Mouse (Mus musculus): Measurements from ENCODE around the gene Dennd4c. TPM values are rescaled to one million over a fixed set of nuclear protein-coding genes. Genes with fewer than 3 reads are reported as not detected.

The Dennd4c gene
- polyA plus RNA-seq (2012; rRNA removed), result 2.7 and 3.1 TPM in 2 replicates

DNA sequence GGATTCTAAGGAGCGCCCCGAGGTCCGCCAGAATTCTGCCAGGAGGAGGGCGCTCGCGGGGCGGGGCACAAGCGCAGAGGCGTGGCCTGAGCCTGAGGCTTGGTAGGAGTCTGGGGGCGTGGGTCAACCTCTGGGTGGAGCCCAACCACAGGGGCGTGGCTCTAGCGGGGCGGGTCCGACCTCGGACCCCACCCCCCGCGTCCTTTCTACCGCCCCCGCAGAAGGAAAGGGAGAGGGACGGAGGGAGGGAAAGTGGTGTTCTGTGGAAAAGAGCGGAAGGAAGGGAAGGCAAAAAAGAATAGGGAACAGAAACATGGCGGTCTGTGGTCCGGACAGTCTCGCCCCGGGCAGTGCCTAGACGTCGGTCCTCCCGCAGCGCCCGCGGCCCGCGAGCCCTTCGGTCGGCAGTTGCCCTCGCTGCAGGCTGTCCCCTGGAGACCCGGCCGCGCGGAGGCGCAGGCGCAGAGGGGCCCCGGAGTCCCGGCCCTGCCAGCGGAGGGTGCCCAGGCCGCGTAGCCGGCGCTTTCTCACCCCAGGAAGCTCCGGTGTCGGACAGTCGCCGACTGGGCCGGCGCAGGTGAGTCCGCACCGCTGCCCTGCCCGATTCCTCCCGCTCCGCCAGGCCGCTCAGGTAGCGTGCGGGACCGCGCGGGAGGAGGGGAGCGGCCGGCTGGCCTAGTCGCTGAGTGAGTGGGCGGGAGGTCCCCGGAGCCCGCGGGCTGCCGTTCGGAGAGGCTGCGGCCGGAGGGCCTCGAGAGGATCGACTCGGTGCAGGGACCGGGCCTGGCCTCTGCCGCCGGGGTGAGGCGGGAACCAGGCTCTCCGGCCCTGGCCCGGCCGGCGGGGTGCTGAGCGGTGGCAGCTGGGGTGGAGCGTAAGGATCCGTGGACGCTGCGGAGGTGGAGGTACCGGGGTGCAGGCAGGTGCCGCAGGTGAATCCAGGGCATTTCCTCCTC lies at the start of gene Dennd4c:
Dennd4c (plus strand) TSS at position 220 of the 956 bp plus-strand sequence.

DNA sequence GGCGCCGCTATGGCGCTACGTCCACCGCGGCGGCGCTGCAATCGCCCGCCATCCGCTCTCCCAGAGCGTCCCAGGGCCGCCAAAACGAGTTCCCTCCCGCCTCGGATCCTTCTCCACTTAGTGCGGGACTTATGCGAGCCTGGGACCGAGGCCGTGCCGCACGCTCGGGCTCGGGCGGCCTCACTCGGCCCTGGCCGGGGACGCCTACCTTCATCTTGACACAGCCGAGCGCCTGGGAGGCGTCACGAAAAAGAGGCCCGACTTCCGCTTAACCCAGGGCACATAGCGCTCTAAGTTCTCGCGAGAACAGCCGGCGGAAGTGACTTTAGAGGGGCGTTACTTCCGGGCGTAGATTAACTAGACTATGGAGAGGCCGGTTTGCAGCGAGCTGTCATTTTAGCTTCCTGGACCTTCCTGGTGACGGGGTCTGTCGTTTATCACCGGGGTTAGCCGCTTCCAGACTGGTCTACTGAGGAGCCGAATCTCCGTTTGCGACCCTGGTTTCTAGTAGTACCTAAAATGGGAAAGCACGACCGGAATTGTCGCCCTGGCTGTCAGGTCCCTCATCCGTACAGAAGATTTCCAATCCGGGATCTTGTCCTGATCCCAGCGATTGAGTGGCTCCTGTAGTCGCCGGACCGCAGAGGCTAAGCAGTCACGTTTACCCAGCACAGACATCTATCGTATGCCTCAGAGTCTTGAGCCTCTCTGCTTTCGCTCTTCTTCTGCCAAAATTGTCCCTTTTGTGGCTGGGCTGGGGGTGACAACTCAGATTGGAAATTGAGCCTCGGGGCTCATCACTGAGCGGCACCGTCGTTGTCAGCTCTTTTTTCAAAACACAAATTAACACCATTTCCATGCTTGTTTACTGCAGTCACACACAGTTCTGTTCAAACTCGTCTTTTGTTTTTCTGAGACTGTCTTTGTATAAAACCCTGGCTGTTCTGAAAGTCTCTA lies 109.0 kb downstream of the Dennd4c start, which contains the start of gene Rps6:
Rps6 (minus strand) TSS at position 300 of the 957 bp plus-strand sequence.

DNA sequence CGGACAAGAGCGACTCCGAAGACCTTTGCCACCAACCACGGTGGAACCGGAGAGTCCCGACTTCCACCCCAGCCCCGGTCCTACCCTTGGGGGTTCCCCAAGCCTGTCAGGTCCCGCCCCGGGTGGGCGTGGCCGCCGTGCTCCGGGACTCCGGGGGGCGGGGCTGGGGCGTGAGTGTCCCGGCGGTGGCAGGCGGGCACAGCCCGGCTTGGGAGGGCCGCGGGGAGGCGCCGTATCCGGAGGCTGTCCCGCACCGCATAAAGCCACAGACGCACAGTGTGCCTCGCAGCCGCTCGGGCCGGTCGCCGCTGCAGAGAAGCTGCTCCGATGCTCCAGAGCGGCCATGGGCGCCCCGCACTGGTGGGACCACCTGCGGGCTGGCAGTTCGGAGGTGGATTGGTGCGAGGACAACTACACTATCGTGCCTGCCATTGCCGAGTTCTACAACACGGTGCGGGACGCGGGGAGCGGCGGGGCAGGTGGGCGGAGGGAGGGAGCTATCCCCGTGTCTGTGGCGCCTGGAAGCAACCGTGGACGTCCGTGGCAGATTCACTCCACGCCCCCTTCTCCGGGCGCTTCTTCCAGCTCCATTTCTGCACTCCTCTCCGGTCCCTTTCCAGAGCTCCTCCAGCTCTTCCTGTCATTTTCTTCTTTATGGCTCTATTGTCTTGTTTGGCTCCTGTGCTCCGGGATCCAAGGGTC lies 125.9 kb downstream of the Dennd4c start, which contains the start of gene Acer2:
Acer2 (plus strand) TSS at position 251 of the 702 bp plus-strand sequence.

Other genes with a start within 250 kb of the Dennd4c start
- not detected in 2 replicates for gene Saxo1, start 190.2 kb upstream of the Dennd4c start, polyA plus RNA-seq (2012; rRNA removed)
- gene Rraga, start 172.9 kb upstream of the Dennd4c start, polyA plus RNA-seq (2012; rRNA removed), result 29.9 and 41.8 TPM in 2 replicates
- 6.1 and 7.1 TPM in 2 replicates for gene Haus6, start 136.5 kb upstream of the Dennd4c start, polyA plus RNA-seq (2012; rRNA removed)
- 94.1 and 117 TPM in 2 replicates for gene Plin2, start 78.5 kb upstream of the Dennd4c start, polyA plus RNA-seq (2012; rRNA removed)
- gene Rps6, start 108.9 kb downstream of the Dennd4c start, polyA plus RNA-seq (2012; rRNA removed), result 1,240 and 1,441 TPM in 2 replicates
- 2.5 and 3.0 TPM in 2 replicates for gene Acer2, start 125.8 kb downstream of the Dennd4c start, polyA plus RNA-seq (2012; rRNA removed)

Measured in liver, embryonic 14 days (tissue).